Mouse (Mus musculus) neural tube, embryonic 13.5 days (tissue): ENCODE results near the gene Prelid3b. TPM values are rescaled to one million over a fixed set of nuclear protein-coding genes. Genes with fewer than 3 reads are reported as not detected.

Experiments used
- ATAC-seq: fragments of 200-750 bp; cut with Nextera tagmentation; 2 replicates; pipeline ENCODE4 v1.8.0; 2017; ENCODE audit warnings: low read depth, mild to moderate bottlenecking, moderate TSS enrichment, moderate library complexity
- H3K27ac ChIP-seq: fragments of 300-500 bp; sonication (generic); replicated peaks from 2 replicates; pipeline ENCODE4 v1.5.1; 2015; ENCODE audit warnings: moderate library complexity, mild to moderate bottlenecking, inconsistent platforms
- H3K27me3 ChIP-seq: fragments of 300-500 bp; sonication (generic); 2 replicates; pipeline ENCODE4 v1.6.1; 2015; ENCODE audit warnings: mild to moderate bottlenecking, inconsistent platforms
- H3K36me3 ChIP-seq: fragments of 300-500 bp; sonication (generic); 2 replicates; pipeline ENCODE4 v1.6.1; 2015; ENCODE audit warnings: mild to moderate bottlenecking, inconsistent platforms
- H3K4me1 ChIP-seq: fragments of 300-500 bp; sonication (generic); replicated peaks from 2 replicates; pipeline ENCODE4 v1.6.1; 2015; ENCODE audit warnings: inconsistent platforms
- H3K4me2 ChIP-seq: fragments of 300-500 bp; sonication (generic); 2 replicates; pipeline ENCODE4 v1.6.1; 2015; ENCODE audit warnings: inconsistent platforms, mild to moderate bottlenecking, moderate library complexity
- H3K4me3 ChIP-seq: fragments of 300-500 bp; sonication (generic); 2 replicates; pipeline ENCODE4 v1.5.1; 2015; ENCODE audit warnings: mild to moderate bottlenecking, inconsistent platforms
- H3K9ac ChIP-seq: fragments of 300-500 bp; sonication (generic); 2 replicates; pipeline ENCODE4 v1.6.1; 2015; ENCODE audit warnings: moderate library complexity, mild to moderate bottlenecking, inconsistent platforms
- H3K9me3 ChIP-seq: fragments of 300-500 bp; sonication (generic); 2 replicates; pipeline ENCODE4 v1.6.1; 2016; ENCODE audit warnings: inconsistent platforms
- WGBS: fragments of 180-500 bp; shearing (Covaris S2); methylation state at CpG from one replicate; pipeline ENCODE4 v1.1.7; 2015; 5-methylcytosine and 5-hydroxymethylcytosine counted together
- polyA plus RNA-seq: library from polyadenylated mRNA; unstranded; fragments of >200 nt; fragmentation: Nextera tagmentation; extraction: Ambion mirVana; gene quantifications from 2 replicates; pipeline ENCODE4 v1.2.1, GENCODE M21; 2015

The Prelid3b gene
- polyA plus RNA-seq, result 103 and 107 TPM in 2 replicates

DNA sequence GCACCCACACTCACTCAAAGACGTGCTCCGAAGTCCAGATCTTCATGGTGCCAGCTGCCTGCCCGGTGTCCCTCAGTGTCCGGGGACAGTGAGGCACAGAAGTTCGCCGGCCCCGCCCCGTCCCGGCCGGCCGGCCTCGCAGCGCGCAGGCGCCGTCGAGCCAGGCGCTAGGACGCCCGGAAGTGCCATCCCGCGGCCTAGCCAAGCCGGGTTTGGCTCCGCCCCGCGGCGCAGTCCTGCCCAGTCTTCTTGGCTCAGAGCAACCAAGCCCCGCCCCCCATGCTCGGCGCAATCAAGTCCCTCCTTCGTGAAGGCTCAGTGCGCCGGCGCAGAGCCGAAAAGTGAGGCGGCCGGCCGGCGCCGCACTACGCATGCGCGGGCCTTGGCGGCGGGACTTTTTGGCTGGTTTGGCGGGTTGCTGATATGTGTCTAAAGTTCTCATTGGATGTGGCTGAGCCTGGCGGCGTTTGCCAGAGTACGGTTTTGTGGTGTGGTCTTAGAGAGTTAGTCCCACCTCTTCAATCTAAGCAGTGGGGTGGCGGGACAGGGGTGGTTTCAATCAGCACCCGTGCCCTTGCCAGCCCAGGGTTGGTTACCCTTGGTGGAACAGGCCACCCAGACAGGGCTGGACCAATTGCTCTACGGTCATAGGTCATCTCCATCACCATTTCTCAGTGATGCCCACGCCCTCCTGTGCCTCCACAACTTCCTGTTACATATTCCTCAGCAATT lies at the start of gene Prelid3b:
Gene Prelid3b (minus strand): TSS at position 264 of the 732 bp plus-strand sequence.
- Histone ChIP-seq H3K4me2 (peak within 1 kb of the TSS; percentile 76), H3K4me3 (peak within 1 kb of the TSS; percentile 90), H3K4me1 (peaks cover 18% of the 10 kb centered on the region), H3K27me3 (no peaks in the 10 kb centered on the region), H3K9ac (peak within 1 kb of the TSS; percentile 85), H3K36me3 (peaks cover 12% of the 10 kb centered on the region), H3K27ac (peak within 1 kb of the TSS; percentile 65), H3K9me3 (no peaks in the 10 kb centered on the region)
- WGBS, result 1% methylated on average over 53 of the region's 53 CpGs
- ATAC-seq, result peak; percentile 98

DNA sequence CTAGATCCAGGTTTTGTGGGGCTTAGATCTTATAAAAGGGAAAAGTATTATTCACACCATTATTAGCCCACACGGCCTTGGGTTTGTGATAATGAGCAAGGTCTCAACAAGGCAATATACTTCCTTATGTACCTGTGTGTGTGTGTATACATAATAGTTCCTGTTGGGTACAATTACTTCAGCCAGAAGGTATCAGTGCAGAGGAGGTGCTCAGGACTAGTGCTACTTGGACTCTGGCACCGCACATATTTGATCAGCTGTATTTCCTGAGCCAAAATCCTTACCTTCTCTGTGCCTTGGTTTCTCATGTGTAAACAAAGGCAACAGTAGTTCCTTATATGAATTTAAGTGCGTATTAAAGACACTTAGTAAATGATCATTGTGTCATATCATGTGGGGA lies 49.3 kb upstream of the Prelid3b start:
- H3K27me3 ChIP-seq, result no peaks in the 10 kb centered on the region
- H3K4me1 ChIP-seq, result no peaks in the 10 kb centered on the region
- no peak for ATAC-seq
- no peak overlapping the region for H3K9ac ChIP-seq
- no peak overlapping the region for H3K4me2 ChIP-seq
- H3K27ac ChIP-seq, result no peak overlapping the region
- H3K9me3 ChIP-seq, result no peaks in the 10 kb centered on the region
- no peaks in the 10 kb centered on the region for H3K36me3 ChIP-seq
- no peak overlapping the region for H3K4me3 ChIP-seq
- WGBS, result 91% methylated on average over 3 of the region's 3 CpGs

DNA sequence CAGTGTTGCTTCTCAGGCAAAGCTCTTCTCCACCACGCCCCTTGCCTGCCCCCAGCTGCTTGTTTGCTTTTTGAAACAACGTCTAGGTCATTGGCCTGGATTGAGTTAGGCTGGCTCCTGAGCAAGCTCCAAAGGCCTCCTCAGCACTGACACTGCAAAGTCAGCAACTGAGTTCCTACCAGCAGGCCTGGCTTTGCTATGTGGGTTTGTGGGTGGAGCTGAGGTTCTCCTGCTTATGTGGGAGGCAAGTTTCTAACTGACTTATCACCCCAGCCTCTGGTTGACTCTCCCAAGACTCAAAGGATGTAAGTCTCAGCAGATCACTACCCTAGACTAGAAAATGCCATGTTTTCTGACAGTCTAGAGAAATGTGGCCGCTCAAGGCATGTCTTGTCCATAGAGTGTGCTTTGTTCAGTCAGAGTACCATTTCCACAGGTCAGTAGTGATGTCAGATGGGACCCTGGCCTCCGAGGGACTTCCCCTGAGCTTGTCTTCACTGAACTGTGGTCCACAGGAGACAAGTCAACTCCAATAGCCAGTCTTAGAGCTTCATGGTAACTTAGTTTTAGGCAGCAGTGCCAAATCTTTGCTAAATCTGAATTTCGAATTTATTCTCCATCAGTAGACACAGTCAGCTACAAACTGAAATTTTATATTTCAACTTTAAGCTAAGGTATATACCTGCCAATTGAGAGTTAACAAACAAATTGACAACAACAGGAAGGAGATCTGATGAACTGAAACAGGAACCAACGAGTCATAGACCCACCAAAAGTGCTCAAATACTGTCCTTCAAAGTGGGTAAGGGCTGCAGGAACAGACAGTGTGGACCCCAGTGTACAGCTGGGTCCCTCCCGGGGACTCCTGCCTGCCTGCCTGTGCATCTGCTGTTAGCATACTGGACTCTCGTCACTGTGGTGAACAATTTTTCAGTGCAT lies 44.5 kb upstream of the Prelid3b start:
- no peaks in the 10 kb centered on the region for H3K4me1 ChIP-seq
- ATAC-seq, result no peak
- no peaks in the 10 kb centered on the region for H3K27me3 ChIP-seq
- 70% methylated on average over 8 of the region's 8 CpGs for WGBS
- H3K9me3 ChIP-seq, result no peaks in the 10 kb centered on the region
- no peak overlapping the region for H3K4me3 ChIP-seq
- H3K36me3 ChIP-seq, result no peaks in the 10 kb centered on the region
- H3K9ac ChIP-seq, result no peak overlapping the region
- H3K4me2 ChIP-seq, result no peak overlapping the region
- H3K27ac ChIP-seq, result no peak overlapping the region

DNA sequence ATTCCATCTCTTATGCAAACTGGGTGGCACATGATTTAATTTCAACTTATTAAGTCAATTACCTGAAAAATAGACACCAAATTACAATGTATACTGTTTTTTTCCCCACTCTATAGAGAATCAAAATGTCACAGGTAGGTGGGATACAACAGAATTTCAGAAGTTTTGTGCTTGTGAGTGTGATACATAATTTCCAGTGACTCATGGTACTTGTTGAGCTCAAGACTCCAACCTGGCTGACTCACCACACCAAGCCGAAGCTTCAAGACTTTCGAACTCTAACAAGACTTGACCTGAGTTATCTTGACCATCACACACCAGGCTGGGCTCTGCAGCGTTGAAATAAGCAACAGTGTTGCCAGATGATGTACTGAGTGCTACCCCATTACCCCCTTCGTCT lies 42.0 kb upstream of the Prelid3b start:
- Histone ChIP-seq H3K9ac (no peak overlapping the region), H3K27me3 (no peaks in the 10 kb centered on the region), H3K4me1 (no peaks in the 10 kb centered on the region), H3K36me3 (no peaks in the 10 kb centered on the region), H3K4me3 (no peak overlapping the region), H3K4me2 (no peak overlapping the region), H3K27ac (no peak overlapping the region), H3K9me3 (no peaks in the 10 kb centered on the region)
- ATAC-seq, result no peak
- 85% methylated on average over 4 of the region's 4 CpGs for WGBS

DNA sequence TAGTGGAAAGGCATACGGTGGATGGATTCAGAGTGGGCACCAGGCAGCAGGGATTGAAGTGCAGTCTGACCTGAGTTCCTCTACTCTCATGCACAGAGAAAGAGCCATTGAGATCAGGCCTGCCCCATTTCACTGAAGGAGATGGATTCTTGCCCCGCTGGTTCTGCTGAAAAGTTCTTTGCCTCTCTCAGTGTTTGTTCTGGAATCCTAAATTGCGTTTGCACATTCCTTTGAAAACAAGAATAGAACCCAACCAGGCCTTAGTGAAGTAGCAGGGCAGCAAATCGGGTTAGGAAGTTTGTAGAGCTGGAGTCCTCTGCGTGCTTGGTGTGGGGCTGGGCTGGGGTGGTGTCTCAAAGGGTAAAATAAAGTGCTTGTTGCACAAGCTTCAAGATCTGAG lies 40.9 kb upstream of the Prelid3b start:
- no peak for ATAC-seq
- Histone ChIP-seq H3K9ac (no peak overlapping the region), H3K27me3 (no peaks in the 10 kb centered on the region), H3K4me3 (no peak overlapping the region), H3K27ac (no peak overlapping the region), H3K4me1 (no peaks in the 10 kb centered on the region), H3K36me3 (no peaks in the 10 kb centered on the region), H3K9me3 (no peaks in the 10 kb centered on the region), H3K4me2 (no peak overlapping the region)
- WGBS, result 74% methylated on average over 5 of the region's 5 CpGs

DNA sequence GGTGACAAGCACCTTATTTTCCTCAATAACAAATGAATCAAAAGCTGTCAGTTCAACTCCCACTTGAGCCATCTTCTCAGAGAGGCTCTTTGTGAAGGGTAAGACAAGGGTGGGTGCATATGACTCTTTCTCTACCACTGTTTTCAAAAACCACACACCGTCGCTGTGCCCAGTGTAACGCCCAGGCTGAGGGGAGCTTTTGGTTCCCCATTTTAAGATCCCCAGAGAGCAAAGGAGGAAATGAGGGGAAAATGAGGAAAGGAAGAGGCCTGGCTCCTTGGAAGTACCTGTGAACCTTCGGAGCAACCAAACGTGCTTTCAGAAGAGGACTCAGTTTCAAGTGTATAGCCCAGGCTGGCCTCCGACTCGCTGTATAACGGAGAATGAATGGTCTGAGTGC lies 36.9 kb upstream of the Prelid3b start:
- H3K4me3 ChIP-seq, result no peak overlapping the region
- no peaks in the 10 kb centered on the region for H3K36me3 ChIP-seq
- no peaks in the 10 kb centered on the region for H3K9me3 ChIP-seq
- no peak for ATAC-seq
- H3K27me3 ChIP-seq, result no peaks in the 10 kb centered on the region
- WGBS, result 91% methylated on average over 8 of the region's 8 CpGs
- no peak overlapping the region for H3K27ac ChIP-seq
- no peak overlapping the region for H3K4me2 ChIP-seq
- no peak overlapping the region for H3K9ac ChIP-seq
- no peaks in the 10 kb centered on the region for H3K4me1 ChIP-seq

DNA sequence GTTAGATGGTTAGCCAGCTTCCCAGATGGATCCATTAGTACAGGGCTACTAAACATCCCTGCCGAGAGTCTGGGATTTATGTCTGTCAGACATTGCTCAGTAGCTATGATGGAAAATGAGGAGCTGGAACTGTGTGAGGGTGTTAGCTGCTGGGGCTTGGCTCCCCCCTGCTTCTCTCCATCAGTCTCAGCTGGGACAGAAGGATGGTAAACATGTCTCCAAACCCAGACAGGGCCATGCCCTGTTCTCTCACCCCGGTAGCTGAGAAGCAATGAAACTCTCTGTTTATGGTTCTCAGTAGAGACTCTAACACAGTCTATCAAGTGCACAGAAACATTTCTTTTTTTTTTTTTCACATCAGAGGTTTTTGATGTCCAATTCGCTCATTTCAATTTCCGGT lies 35.1 kb upstream of the Prelid3b start:
- WGBS, result 82% methylated on average over 4 of the region's 4 CpGs

DNA sequence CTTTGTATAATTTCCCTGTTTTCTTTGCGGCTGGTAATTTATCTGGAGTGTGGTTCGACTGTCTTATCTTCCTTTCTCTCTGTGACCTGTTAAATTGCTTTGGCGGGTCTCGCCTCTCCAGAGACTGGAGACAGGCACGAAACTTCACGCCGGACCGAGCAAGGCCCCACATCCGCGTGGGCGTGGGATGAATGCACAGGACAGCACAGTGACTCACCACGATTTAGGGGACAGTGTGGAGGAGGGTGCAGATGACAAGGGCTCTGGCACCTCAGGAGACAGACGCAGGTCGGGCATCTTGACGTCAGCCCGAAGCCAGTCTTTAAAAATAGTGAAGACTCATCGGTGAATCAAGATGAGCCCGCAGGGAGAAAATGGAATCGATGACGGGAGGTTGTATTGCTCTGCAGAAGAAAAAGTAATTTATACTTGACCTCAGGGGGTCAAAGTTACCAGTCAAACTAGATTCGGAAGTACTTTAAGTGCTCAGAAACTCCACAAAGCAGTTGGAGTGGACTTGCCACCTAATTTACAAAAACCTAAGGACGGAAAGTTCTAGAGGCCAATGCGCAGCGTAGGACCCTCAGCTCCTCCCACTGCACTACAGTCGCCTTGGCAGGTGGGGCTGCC lies 30.1 kb upstream of the Prelid3b start:
- Histone ChIP-seq H3K4me3 (no peak overlapping the region), H3K9me3 (no peaks in the 10 kb centered on the region), H3K36me3 (no peaks in the 10 kb centered on the region), H3K9ac (no peak overlapping the region), H3K27me3 (no peaks in the 10 kb centered on the region), H3K4me1 (peaks cover 22% of the 10 kb centered on the region), H3K4me2 (no peak overlapping the region), H3K27ac (no peak overlapping the region)
- no peak for ATAC-seq
- 80% methylated on average over 25 of the region's 25 CpGs for WGBS

More for the DNA sequence above, 35.1 kb upstream of the Prelid3b start:
- H3K9ac ChIP-seq, result no peak overlapping the region
- H3K4me3 ChIP-seq, result no peak overlapping the region
- H3K9me3 ChIP-seq, result no peaks in the 10 kb centered on the region
- 0 out of 2 replicates have a peak, but pooled peaks cover under 1% of the 10 kb centered on the region for H3K4me1 ChIP-seq
- no peak overlapping the region for H3K27ac ChIP-seq
- H3K4me2 ChIP-seq, result no peak overlapping the region
- no peaks in the 10 kb centered on the region for H3K27me3 ChIP-seq
- no peak for ATAC-seq
- no peaks in the 10 kb centered on the region for H3K36me3 ChIP-seq

DNA sequence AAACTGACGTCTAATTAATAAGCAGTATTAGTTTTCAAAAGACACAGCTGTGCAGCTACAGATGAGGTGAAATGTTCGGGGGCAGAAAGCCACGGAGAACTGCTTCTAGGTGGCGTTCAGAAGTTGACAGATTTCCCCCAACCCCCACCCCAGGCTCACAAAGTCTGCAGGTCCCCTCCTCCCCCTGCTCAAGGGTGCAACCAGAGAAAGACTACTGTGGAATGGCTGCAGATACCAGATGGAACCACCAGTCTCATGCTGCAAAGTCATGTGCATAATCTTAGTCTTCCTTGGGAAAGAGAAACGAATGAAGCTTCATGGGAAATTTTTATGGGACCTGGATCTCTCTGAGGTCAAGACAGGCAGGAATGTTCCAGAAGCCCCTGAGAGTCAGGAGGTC lies 29.4 kb upstream of the Prelid3b start:
- ATAC-seq, result peak; percentile 36; the same call in 1 of the 2 replicates

DNA sequence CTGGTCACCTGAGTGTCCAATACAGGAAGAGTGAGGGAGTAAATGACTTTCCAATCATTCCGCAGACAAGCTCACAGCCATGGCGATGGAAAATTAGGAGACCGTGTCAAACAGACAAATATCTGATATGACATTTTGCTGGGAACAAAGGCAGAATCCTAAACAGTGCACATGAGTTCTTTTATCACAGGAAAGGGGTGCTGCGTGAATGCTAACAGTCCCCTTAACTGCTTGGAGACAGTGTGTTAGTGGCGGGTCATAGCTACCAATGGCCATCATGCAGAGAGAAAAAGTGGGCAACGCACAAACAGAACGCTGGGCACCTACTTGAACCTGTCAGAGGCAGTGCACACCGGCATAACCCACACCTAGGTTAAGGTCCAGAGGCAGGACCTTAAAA lies 28.6 kb upstream of the Prelid3b start:
- no peak overlapping the region for H3K9ac ChIP-seq
- 76% methylated on average over 8 of the region's 8 CpGs for WGBS
- no peaks in the 10 kb centered on the region for H3K36me3 ChIP-seq
- no peak overlapping the region for H3K4me2 ChIP-seq
- 0 out of 2 replicates have a peak, but pooled peaks have one; percentile 50 for ATAC-seq
- H3K9me3 ChIP-seq, result no peaks in the 10 kb centered on the region
- peaks cover 22% of the 10 kb centered on the region for H3K4me1 ChIP-seq
- H3K27me3 ChIP-seq, result no peaks in the 10 kb centered on the region
- H3K27ac ChIP-seq, result peak overlapping the region; percentile 56
- H3K4me3 ChIP-seq, result no peak overlapping the region

More for the DNA sequence above, 29.4 kb upstream of the Prelid3b start:
- Histone ChIP-seq H3K9me3 (no peaks in the 10 kb centered on the region), H3K27me3 (no peaks in the 10 kb centered on the region), H3K27ac (no peak overlapping the region), H3K4me2 (no peak overlapping the region), H3K36me3 (no peaks in the 10 kb centered on the region), H3K9ac (no peak overlapping the region), H3K4me1 (peaks cover 22% of the 10 kb centered on the region), H3K4me3 (no peak overlapping the region)
- WGBS, result 48% methylated on average over 5 of the region's 5 CpGs

DNA sequence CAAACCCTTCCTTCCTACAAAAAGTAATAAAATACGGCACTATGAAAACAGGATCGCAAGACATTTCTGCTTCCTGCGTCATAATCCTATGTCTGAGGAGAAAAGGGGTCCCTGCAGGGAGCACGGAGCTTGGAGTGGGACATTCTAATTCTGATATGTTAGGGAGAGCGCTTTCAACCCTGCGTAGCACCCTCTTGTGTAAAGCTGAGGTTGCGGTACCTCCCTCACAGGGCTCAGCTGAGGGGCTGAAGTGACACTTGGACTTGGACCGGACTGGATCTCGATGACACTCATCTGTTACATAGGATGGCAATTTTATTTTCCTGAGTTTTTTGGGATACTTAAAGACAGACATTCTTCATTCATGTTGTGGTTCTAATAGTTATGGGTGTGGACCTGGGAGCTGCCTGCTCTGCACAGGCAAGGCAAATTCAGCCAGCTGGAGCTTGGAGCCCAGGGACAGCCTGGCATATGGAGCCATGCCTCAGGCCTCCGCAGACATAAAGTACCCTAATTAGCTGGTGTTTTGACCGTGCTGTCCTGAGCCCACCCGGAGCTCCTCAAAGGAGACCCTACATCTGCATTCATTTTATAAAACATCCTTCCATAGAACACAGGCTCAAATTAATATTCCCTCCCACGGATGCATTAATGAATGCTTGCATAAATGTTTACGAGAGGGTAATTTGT lies 28.1 kb upstream of the Prelid3b start:
- Histone ChIP-seq H3K4me1 (peaks cover 22% of the 10 kb centered on the region), H3K27ac (peak overlapping the region; percentile 56), H3K36me3 (no peaks in the 10 kb centered on the region), H3K4me2 (no peak overlapping the region), H3K9me3 (no peaks in the 10 kb centered on the region), H3K27me3 (no peaks in the 10 kb centered on the region), H3K9ac (no peak overlapping the region), H3K4me3 (no peak overlapping the region)
- peak; percentile 75 for ATAC-seq
- WGBS, result 67% methylated on average over 14 of the region's 14 CpGs
